Mouse (Mus musculus) spleen, postnatal 14 days (tissue): ENCODE measurements around the gene Il12a.

Experiments
- DNase-seq, 2 experiments: peaks; one replicate each; pipeline ENCODE4 v3.0.0; 2021 to 2022; ENCODE audit warnings: low spot score in 2 of 2

Gene Il12a

DNA sequence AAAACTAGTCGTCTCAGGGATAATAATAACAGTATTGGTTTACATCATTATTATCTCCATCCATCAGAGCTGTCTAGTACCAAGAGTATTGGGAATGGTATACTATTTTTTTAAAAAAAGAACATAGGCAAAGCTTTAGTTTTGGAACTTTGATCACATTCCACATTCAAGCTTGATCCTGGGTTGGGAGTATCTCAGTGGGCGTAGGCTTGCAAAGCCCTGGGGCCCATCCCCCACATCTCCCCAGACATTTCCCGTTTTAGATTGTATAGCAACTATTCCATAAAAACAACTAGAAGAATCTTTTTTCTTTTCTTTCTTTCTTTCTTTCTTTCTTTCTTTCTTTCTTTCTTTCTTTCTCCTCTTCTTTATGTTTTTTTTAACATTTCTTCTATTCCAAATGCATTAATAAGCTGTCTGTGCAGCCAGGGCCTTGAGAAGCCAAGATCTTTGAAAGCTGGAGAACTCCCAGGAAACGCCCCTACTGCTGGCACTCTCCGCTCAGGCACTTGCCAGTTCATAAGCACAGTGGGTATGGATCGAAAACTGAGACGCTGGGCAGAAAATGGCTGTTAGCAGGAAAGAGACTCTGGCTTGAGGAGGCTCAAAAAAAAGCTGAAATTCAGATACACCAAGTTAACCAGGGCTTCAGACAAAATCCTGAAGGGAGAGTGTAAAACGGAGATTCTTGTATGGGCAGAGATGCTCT, 3.4 kb upstream of the Il12a start:
- DNase-seq: no peak

DNA sequence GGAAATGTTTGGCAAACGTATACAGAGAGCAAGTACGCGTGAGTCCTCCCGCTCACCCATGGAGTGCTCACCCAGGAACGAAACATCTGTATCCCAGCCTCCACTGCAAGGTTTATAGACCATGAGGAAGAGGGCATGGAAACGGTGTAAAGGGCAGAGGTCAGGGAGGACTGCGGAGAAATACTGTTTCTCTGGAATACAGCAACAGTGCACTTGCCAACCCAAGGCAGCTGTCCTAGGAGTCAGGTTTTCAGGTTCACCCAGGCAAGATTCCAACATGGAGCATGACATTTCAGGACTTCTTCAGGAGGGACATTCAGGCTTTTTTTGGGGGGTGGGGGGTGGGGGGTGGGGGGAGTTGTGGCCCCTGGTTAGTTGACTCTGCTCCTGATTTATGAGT, 1.1 kb upstream of the Il12a start:
- no peak for DNase-seq

DNA sequence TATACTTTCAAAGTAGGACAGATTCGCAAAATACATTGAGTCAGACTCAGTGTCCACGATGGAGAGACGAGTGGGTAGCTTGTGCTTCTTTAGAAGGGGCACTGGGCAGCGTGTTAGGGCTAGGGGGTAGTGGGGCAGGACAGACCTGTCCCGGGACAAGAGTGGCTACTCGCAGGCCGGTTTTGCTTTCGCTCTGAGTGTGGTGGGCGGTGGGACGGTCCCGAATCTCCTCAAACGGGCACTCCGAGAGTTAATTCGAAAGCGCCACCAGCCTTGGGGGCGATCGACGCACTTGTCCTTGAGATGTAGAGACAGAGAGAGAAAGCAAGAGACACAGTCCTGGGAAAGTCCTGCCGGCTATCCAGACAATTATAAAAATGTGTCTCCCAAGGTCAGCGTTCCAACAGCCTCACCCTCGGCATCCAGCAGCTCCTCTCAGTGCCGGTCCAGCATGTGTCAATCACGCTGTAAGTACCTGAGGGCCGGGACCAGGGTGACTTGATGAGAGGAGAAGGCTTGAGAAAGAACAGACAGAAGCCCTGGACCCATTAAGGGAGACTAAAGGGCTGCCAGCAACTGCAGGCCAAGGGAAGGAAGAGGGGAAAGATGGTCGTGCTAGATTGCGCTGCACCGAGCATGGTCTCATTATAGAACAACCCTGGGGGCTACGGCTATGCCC, 795 bp downstream of the Il12a start:
- DNase-seq: peak; percentile 23 to 47

DNA sequence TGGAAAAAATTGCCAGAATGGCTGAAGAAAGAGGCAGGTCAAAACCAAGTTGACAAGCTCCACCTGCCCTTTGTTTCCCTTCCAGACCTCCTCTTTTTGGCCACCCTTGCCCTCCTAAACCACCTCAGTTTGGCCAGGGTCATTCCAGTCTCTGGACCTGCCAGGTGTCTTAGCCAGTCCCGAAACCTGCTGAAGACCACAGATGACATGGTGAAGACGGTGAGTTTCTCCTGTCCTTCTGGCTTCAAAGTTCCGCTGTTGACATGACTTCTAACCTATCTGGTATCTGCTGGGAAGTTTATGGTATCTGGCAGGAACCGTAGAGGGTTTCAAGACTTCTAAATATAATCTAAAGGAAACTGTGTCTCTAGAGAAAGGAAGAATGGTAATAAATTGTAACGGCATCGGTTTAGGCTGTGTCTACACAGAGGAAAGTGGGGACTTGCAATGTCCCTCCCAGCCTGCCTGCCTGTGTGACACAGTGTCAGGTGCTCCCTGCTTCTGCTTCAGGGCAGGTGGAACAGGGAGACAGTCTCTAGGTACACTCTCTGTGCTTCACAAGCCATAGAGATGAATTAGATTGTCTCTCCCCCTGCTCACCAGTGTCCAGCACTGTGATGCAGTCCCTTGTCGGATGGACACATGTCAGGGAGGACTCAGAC, 1.6 kb downstream of the Il12a start:
- no peak for DNase-seq

DNA sequence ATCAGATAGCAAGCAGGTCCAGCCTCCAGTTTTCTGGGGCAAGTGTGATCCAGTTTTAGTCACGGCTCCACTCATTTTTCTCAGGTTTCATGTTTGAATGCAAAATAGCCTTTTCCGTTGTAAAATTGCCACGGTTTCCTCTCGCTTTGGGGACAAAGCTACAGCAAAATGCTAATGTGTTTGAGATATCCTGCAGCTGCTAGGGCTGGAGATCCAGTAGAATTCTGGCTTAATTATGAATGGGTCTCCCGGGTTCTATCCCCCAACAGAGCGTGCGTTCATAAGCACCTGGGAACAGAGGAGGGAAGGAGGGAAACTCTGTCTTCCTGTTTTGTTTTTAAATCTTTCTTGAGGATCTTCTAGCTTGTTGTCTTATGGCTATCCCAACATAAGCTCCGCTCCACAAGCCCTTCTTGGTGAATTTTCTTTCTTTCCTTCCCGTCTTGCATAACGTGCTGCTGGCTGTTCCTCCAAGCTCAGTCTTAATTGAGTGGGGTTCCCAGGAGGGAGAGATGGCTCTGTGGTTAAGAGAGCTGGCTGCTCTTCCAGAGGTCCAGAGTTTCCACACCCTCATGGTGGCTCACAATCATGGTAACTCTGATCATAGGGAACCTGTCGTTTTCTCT, 2.3 kb downstream of the Il12a start:
- DNase-seq: no peak

DNA sequence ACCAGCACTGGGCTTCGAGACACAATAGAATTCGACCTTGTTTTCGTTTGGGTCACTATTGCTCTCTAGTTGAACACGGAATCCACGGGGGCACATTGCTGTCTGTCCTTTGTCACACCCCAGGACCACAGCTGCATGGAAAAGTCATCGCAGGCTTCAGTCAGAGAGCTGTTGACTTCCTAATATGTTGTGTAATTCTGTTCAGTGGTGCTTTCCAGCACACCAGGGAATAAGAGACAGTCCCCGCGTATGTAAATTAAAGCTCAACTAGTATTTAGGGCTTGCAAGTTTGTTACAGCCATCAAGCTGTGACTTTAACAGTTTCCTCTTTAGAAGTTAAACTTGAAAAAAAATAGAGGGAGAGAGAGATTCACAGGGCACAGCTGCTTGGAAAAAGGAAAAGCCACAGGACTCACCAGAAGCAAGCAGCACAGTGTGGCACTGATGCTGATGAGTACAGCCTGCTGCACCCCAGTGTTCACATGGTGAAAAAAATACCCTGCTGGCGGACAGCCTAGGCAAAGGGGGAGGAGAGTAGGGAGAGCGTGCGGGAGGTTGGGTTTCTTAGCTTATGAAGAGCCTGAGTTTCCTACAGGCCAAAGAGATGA, 3.1 kb downstream of the Il12a start:
- no peak for DNase-seq

DNA sequence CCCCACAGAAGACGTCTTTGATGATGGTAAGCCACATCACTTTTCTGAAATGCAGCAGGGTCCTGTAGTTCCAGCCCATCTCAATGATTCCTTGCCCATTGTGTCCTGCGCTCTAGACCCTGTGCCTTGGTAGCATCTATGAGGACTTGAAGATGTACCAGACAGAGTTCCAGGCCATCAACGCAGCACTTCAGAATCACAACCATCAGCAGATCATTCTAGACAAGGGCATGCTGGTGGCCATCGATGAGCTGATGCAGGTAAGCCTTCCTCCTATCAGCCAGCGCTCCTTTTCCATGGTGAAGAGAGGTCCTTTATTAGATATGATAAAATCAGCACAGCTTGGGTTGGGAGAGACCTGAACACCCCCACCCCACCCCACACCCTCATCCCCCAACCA, 4.9 kb downstream of the Il12a start:
- no peak for DNase-seq

DNA sequence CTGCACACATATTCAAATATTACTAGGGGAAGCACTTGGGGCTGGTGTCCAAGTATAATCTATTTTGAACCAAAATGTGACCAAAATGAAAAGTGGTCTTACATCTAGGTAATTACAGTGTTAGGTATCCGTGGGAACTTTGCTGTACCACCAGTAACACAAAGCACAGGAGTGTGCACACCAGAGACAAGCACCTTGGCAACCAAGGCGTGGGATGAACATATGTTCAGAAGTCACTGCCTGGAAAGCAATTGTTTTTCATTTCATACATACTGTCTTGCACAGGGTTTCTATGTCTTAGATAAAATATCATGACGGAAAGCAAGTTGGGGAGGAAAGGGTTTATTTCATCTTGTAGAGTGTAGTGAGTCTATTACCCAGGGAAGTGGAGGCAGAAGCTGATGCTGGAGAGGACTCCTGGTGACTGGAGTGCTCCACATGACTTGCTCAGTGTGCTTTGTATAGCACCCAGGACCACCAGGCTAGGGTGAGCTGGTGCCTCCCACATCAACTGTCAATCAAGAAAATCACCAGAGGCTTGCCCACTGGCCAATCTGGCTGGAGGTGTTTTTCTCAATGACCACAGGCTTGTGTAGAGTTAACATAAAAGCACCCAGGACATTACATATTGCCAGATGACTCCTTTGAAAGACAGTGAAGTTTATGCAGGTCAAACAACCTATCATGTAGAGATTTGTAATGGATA, 6.2 kb downstream of the Il12a start:
- DNase-seq: no peak

DNA sequence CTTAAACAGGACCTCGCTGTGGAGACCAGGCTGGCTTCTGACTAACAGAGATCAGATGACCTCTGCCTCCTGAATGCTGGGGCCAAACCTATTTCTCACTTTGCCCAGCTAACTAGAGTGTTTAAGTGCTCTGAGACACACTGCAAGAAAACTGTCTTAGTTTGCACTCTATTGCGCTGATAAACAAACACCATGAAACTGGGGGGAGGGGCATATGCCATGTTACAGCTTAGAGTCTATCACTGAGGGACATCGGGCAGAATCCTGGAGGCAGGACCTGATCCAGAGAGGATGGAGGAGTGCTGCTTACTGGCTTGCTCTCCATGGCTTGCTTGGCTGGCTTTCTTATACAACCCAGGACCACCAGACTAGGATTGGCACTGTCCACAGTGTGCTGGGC, 8.2 kb downstream of the Il12a start:
- DNase-seq: no peak

DNA sequence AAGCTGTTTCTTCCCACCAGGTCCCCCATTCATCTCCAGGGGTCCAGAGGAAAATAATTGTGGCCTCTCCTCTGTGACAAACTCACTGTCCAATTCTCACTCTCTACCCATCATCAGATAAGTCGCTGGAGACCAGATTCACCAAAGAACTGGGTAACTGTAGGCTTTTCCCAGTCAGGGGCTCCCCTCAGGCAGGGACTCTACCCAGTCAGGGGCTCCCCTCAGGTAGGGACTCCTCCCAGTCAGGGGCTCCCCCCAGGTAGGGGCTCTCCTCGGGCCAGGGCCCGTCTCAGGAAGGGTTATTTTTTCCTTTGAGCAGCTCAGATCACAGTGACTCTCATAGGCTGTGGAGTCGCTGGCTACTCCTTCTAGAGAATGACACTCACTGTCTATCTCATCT, 9.6 kb downstream of the Il12a start:
- DNase-seq: no peak

DNA sequence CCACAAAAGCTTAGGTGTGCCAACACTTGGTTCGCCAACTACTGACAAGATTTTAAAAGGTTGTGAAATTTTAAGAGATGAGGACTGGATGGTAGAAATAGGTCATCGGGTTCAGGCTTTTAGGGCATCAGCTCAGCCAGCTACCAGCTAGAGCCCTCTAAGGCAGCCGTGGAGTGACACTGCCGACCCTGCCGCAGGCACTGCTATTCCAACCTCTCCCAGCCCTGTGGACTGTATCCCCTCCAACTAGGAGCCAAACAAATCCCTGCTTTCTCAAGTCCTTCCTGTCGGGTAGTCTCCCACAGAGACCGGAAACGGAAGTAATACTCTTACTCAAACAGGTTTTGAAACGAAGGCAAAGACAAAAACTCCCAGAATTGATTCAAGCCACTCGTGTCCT, 15.9 kb downstream of the Il12a start:
- no peak for DNase-seq

DNA sequence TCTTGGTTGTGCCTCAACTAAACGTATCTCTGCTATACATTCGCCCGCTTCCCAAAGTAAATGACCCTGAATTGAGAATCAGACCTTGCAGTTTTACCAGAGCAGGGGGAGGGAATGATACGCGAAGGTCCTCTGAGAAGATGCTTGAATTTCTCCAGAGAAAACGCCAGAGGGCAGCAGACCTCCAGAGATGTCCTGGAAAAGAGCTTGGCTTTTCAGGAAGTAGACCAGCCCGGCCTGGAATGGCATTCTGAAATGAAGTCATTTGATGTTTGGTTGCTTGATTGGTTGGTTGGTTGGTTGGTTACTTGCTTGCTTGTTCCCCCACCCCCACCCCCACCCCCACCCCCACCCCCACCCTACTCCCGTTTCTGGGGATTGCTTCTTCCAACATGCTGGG, 17.8 kb downstream of the Il12a start:
- DNase-seq: peak in 1 of 2 experiments; percentile 40

DNA sequence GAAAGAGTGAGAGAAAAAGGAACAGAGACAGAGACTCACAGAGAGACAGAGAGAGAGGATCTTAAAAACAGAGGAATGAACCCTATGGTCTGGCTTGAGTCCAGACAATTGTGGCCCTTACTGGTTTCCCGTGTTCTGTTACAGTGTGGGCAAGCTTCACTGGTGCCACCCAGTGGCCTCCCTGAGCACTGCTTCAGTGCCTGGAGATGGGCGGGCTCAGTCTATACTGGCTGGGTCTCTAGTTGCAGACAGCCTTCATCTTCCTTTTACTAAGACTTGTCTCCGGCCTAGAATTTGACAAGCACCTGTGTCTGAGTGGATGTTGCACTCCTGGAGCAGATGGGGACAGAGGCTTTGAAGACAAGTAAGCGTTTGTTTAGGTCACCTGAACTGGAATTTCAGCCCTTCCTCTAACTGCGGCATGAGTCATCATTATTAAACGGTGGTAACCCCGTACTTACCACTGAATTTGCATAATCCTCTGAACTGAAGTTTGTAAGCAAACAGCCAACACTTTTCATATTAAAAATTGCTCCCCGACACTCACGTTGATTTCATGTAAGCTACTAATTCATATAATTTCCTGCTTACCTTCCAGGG, 18.9 kb downstream of the Il12a start:
- peak; percentile 68 to 78 for DNase-seq

DNA sequence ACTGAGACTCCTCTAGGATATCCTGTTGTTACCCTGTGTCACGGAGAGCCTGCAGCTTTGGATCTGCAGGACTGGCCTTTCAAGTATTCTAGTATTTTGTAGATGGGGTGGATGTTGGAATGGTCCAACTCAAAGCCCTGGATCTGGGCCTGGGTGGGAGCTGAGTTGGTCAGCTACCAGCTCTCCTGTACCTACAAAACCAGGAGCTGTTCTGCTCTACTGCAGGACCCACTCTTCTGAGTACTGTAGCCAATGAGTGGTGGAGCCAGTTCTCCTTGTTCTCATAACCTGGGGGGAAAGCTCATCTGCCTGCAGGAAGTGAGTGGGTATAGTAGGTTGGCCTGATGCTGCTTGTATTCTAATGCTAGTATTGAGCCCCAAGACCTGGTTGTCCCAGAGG, 20.0 kb downstream of the Il12a start:
- DNase-seq: no peak

DNA sequence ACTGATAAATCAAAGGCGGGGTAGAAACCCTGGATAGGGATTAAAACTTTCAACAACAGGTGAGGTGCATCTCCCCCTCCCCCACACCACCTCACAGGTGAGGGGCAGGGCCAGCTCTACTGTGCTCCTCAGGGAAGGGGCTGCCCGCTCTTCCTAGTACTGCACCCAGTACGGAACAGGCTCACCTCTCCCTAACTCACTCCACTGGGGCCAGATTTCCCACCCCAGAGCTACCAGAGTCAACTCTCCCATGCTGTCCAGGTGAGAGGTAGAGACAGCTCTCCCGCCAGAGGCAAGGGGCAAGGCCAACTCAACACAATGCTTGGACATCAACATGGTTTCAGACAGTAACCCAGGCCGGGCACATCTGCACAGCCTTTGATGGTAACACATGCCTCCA, 21.1 kb downstream of the Il12a start:
- no peak for DNase-seq

DNA sequence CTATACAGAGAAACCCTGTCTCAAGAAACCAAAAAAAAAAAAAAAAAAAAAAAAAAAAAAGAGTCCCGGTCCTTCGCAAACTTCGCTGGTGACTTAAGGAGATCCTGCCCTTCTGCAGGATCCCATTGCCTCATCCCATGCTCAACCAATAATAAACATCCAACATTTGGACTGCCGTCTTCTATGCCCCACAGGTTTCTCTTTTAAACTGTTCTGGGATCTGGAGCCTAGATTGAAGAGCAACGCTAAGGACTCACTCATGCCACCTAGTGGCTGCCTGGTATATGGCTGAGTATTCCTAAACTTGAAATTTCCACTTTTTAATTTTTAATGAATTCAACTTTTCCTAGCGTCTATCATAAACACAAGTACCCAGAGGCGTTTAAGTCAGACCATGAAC, 23.1 kb downstream of the Il12a start:
- DNase-seq: peak in 1 of 2 experiments; percentile 60

DNA sequence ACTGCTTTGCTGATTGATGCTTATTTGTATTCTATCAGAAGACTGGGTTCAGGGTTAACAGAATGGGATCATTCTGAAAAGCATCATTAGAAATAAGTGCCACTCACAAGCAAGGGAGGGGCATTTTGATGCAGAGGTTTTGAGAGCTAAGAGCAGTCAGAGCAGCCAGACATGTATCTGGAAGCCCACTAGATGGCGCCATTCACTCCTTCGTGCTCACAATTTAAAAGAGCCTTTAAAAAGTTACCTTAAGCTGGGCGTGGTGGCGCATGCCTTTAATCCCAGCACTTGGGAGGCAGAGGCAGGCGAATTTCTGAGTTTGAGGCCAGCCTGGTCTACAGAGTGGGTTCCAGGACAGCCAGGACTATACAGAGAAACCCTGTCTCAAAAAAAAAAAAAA, 26.9 kb downstream of the Il12a start:
- DNase-seq: peak; percentile 30 to 53

DNA sequence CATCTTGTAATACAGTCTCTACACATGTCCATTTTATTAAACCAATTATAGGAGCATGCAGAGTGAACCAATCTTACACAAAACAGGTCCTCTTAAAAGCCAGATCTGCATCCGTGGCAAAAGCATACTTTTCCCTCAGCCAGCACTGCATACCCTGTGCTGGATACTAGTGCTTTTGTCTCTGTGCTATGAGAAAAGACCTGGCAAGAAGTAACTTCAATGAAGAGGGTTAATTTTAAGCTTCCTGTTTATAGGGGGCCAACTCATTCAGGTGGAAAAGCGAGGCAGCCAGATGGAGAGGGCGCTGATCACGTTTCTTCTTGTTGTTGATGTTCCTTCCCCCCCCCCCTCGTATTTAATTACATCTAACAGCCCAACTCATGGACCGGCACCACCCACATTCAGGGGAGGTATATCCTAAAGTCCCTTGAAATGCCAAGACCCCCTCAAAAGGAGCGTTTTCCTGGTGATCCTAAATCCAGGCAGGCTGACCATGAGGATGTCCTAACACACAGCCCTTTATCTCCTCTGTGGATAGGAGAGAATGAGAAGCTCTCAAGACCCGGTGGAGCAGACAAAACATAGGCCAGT, 28.9 kb downstream of the Il12a start:
- DNase-seq: no peak

DNA sequence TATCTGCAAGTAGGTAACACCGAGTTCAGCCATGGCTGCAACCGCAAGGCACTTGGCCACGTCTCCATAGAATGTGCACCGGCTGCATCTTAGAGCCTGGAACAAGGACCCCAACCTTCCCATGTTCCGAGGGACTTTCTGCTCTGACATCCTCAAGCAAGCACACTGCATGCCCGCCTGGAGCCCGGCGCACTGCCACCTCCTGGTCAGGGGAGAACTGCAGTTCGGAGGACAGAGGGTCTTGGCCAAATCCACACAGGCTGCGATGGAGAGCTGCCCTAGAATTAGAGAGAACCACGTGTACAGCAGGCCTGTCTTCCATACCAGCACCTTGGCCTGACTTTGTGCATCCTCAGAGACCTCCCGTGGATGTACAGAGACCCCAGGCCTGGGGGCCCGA, 29.8 kb downstream of the Il12a start:
- peak in 1 of 2 experiments; percentile 32 for DNase-seq

DNA sequence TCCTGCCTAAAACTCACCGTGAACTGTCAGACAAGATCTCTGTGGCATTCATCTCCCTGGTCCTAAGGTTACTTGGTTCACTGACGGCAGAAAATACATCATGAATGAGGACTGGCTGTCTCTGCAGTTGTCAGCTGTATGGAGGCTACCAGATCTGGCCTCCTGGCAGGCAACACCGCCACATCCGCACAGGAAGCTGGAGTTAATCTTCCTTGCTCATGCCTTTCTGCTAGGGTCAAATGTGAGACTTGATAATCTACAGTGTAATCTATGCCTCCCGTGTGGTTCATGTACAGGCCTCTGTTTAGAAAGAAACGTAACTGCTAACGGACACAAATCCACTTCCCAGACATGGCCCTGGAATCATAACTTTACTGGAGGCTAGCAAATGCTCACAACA, 51.5 kb downstream of the Il12a start:
- no peak for DNase-seq
